Mouse (Mus musculus) kidney, adult 11 months (tissue): ENCODE measurements at regions not wholly inside any gene's neighbourhood (a gene's known extent, or its start where the extent isn't known, plus 50 kb on each side); places are given as distances from the start of the nearest gene placed in this dataset.
"Not testable (repeated sequence)": the region's sequence is repeated elsewhere in the genome, so short reads cannot be mapped to it uniquely, and the experiment has no call there.

Experiments
- DNase-seq: peaks from one replicate; pipeline ENCODE4 v3.0.0; 2022

DNA sequence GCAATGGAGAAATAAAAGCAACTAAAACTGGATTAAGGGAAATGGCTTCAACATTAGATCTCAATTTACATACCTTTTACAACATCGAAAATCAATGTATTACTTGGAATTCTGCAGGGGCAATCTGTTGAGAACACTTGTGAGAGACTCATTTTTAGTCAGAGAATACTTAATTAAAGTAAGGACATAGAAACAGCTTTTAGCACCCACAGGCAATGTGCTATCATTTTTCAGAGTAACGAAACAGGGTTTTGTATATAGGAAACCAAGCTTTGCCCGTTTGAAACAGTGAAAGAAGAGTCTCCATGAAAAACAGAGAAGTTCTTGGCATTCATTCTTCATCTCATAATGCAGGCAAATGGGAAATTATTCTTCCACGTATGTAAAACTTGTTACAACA is 196.4 kb downstream of the Tdrd3 start:
- DNase-seq = no peak

DNA sequence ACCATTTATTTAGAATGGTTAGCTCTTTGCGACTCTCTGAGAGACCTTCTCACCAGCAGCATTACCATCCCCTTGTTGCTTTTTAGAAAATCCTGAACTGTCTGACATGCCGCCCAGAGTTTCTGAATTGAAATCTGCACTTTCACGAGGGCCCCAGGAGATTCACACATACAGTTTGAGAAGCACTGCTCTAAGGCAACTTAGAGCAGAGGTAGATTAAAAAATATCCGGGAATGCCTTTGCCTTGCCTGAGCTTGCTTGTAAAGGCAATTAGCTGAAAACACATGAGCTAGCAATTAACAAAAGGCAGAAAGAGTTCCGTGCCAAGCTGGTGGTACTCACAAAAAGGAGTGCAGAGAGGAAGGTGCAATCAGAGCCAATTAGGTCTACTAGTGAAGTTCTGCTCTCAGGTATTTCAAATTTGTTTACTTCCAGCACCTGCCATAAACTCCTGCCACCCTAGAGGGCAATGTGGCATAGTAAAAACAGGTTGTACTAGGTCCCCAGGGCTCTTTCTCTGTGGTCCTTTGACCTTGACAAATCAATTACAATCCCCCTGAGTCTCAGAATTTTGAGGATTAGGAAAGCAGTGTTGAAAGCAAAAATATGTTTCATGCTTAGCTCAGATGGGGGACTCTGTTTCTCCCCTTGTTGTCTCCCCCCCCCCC is 203.1 kb downstream of the Tdrd3 start:
- DNase-seq = peak; percentile 4

DNA sequence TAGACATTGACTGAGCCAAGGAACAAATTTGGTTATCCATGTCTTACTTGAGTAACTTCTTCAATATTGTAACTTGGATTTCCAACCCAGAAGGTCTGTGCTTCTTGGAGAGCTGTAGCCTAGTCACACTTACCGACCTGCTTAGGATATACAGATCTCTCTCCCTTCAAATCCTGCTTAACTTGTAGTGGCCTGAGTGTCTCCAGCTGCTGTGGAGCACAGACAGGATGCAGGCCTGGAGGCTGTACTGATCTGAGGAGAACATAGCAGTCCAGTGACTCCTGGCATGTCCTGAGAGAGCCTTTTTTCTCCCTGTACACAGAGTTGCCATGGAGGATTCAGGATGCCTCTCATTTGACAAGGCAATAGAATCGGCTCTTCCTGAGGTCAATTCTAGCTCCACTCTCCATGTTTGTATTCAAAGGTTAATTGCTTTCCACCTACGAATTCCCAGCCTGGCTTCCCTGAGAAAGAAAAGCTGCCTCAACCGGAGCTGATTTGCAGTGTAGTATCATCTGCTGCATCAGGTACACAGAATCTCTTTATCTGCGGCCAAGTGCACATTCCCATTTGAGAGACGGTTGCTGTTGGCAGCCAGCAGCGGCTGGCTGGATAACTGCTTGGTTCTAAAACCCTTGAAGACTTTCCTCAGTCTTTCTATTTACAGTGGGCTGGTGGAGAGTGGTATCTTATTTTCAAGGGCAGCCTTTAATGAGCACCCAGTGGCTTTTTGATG is 214.8 kb downstream of the Tdrd3 start:
- no peak for DNase-seq

DNA sequence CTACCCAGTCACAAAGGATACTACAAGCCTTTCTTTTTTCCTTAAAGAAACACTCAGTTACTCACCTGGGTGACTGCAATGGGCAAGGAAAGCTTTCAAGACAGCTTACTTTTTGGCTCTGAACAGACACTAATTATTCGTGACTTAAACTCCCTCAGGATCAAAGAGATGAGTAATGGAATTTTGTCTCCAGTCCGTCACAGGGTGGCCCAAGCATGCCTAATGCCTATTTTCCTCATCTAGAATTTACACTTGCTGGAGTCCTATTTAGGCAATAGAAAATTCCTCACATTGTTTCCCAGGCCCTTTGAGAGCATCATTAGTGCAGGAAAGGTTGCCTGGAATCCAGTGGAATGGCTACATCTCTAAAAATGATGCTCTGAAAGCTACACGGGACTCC is 218.2 kb downstream of the Tdrd3 start:
- no peak for DNase-seq

DNA sequence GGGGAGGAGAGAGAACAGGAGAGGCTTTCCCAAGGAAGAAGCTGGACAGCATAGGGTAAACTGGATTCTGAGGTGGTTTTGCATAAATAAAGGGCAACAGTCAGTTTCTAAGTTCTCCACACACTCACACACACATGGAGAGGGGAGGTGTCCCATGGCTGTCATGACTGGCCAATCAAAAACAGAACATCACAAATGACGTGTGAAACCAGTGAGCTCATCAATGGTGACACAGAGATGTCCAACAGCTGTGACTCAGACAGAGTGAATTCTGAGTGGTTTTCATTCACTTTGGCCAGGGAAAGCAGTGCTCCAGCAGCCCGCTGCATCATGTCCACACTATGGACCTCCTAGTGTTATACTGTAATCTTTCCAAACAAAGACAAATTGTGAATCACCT is 220.7 kb downstream of the Tdrd3 start:
- no peak for DNase-seq

DNA sequence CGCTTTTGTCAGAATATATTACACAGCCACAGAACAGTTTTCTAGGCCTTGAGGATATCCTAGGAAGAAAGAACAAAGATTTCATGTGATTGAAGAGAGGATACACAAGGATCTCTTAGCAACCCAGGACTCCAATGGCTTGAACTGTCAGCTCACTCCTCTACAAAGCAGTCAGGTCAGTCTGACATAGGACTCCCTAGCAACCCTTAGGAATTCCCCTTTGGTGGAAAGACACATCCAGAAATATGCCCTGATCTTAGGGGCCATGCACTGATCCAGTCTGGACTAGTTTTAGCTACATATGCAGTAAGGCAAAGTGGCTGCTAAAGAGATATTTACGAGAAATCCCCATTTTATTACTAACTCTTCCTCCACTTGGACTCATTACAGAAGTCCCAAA is 251.5 kb downstream of the Tdrd3 start:
- DNase-seq = no peak

DNA sequence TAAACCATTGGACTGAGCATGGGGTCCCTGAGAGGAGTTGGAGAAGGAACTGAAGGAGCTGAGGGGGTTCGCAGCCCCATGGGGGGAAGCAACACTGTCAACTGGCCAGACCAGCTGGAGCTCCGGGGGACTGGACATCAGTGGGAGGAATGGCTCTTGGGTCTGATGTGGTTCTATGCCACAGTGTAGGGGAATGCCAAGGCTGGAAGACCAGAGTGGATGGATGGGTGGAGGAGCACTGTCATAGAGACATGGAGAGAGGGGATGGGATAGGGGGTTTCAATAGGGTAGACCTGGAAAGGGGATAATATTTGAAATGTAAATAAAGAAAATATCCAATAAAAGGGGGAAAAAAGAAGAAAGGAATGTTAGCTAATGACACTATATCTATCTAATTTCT is 253.1 kb downstream of the Tdrd3 start:
- no peak for DNase-seq

DNA sequence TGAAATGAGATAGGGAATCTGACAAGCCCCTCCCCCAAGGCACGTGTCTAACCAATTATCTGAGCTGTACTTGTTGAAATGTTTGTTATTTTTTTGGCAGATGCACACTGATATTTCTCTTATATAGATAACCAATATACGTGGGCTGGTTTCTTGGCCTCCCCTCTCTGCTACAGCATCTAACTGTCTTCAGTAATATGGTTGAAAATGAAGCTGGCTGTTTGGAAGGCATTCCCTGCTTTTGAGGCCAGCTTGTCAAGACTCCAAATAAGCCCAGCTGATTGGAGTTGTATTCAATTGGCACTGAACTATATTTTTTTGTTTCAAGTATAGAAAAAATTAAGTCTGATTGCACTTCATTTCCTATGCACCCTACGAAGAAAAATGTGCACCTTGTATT is 264.3 kb downstream of the Tdrd3 start:
- DNase-seq = no peak

DNA sequence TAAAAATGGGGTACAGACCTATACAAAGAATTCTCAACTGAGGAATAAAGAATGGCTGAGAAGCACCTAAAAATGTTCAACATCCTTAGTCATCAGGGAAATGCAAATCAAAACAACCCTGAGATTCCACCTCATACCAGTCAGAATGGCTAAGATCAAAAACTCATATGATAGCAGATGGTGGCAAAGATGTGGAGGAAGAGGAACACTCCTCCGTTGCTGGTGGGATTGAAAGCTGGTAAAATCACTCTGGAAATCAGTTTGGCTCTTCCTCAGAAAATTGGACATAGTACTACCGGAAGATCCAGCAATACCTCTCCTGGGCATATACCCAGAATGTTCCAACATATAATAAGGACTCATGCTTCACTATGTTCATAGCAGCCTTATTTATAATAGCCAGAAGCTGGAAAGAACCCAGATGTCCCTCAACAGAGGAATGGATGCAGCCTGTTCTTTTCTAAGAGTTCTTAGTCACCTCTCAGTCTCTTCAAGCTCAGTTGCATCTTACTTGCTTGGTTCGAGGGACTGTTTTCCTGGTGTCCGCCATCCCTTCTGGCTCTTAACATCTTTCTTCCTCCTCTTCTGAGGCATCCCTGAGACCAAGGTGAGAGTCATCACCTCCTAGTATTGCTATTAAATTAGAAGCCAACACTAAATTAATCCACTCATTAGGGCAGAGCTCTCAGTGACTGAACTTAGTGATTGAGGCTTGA is 266.8 kb downstream of the Tdrd3 start:
- DNase-seq = not testable (repeated sequence)

DNA sequence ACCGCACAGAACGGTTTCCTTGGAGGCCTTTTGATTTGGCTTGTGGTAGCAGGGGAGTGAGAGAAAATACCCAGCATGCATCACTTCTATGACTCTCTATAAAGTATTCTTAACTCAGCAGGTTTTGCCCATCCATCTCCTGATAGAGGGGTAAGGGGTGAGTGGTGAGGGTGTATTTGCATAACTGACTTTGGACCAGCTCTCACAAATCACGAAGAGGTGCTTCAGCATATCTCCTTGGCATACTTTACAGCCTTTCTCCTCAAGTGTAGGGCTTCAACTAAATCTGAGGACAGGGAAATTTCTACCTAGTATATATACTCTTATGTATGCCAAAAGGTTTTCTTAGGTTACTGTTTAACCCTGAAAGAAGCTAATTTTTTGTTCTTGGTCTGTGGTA is 273.4 kb downstream of the Tdrd3 start:
- DNase-seq = no peak

DNA sequence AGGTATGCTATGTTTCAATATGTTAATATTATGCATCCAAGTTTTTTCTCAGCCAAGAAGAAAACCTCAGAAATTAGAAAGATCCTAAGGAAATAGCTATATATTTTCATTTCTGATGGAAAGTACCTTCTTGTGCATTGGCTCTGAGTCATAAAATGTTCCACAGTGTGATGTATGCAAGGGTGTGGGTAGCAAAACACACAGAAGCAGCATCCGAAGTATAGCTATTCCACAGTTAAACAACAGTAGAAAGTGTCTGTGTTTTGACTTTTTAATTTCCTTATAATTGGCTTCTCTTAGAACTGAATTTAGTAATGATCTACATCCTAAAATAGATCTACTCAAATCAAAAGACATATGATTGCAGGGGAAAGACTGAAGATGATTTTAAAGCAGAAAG is 320.0 kb downstream of the Tdrd3 start:
- DNase-seq = no peak

DNA sequence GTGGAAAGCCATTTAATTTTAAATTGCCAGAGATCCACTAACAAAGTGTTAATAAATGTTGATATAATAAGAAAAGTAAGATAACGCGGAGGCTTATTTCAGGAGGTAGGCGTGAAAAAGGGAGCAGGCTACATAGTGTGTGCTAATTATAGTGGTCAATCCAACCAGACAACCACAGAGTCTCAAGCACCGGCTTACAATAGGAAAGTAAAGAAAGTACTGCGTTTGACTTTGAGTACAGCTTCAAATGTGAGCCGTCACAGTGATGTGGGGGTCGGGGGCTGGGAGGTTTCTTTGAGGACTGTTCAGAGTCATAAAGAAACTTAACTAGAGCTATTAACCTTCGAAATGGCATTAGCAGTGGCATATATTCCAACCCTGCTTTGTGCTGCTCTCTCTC is 329.1 kb downstream of the Tdrd3 start:
- no peak for DNase-seq

DNA sequence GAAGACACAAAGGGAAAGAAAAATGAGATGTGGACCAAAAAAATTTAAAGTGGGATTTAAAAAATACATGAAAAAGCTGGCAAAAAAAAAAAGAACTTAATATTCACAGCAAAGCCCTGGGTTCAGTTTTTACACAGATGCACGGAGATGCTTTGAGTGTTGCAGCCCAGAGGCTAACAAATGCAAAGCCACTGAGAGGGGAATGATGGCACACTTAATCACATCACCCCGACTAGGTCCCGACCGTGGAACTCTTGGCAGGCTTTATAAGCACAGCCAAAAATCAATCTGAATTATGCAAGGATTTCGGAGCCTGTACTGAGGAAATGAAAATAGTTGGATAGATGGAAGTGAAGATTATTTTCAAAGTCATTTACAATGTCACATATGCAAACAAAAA is 329.6 kb downstream of the Tdrd3 start:
- DNase-seq = no peak

DNA sequence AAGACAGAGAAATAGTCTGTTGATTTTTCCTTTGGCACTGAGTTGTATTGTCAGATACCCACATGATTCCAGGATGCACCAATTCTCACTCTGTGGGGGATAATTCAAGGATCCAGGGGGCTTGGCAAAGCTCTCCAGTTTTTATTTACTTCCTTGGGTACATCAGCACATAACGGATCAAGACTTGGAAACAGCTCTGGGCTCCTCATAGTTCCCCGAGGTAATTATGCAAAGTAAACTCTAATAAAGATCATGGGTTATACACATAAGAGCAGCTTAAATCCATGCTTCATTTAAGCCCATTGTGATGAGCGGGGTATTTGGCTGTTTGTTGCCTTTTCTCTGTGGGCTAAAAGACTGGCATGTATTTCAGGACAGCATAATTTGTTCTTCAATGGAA is 332.6 kb downstream of the Tdrd3 start:
- DNase-seq = no peak

DNA sequence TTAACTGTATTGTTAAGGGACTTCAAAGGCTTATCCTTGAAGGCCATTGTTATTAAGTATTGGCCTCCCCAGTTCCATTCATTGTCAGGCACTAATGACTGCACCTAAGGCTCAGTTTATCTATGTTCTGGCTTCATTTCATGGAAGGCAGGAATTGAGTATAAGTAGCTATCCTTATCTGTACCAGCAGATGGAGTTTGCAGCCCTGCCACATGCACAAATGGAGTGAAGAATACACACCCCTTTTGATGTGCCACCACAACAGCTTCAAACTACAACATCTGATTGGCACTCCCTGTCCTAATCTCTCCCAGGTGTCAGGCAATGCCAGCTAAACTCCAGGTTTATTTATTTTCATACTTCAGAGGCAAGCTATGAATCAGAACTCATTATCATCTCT is 333.3 kb downstream of the Tdrd3 start:
- no peak for DNase-seq

DNA sequence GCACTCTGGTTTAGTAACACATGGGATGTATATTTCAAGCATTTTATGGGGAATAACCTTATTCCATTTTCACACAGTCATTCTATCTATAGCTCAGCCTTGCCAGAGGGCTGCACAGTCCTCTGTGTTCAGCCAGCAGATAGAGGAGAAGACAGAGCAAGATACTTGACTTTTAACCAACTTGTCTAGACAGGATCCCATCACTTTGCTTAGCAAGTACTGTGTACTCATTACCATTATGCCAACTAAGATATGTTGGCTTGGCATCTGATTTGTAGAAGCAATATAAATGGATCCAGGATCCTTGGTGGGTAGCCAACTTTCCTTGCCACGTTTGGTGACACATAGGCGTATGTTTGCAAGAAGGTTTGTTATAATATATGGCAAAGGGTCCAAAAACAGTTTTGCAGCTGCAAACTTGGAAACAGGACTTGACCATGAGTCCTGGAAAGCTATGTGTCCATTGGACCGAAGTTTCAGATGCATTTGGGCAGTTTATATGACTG is 334.3 kb downstream of the Tdrd3 start:
- DNase-seq = no peak

DNA sequence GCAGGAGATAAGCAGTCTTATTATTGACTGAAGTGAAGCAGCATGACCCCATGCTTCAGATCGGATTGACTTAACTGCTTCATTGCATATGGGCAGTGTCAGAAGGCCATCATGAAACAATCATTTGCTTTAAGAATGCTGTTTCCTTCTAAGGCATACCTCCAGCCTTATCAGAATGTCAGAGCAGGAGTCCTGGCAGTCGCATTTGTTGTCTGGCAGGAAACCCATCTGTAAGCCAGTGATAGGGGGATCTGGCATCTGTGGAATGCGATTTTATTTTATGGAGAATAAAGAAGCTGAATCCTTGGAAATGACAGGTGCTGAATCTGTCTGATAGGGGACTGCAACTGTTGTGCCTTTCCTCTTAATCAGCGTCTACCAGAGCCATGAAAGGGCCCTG is 338.3 kb downstream of the Tdrd3 start:
- DNase-seq = no peak

DNA sequence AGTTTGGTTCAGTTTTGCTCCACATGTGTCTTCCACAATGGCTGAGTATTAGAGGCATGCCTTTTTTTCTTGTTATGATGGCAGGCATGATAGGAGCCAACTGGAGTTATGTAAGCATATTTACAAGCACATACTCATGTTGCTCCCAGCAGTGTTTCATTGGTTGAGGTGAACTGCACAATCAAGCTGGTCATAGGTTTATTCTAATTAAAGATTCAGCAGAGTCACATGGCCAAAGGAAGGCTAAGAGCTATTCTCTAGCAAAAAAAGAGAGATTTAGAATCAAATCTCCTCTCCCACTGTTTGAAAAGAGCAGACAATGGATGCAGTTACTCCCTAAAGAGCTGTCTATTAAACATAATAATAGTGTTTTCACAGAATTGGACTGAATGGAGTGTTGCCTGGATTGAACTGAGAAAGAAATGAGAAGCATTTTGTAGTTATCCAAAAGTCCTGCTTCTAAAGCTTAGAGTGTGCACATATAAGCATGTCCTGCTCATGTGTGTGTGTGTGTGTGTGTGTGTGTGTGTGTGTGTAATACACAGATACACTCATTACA is 359.0 kb downstream of the Tdrd3 start:
- DNase-seq = no peak

DNA sequence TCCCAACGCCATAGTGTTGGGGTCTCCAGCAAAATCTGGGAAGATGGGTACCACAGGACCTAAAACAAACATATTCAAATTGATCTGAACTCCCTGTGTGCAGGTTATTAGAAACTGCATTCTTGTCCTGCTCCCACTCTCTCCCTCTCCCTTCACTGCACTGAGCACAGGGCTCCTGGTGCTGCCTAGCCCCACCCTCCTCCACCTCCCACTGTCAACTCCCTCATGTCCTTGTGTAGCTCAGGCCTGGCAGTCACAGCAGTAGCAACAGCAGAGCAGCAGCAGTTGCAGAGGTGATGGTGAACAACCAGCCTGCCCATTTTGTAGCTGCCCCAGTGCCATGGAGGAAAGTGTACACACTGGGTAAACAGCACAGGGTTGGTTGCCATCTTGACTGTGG is 383.4 kb downstream of the Tdrd3 start:
- no peak for DNase-seq

DNA sequence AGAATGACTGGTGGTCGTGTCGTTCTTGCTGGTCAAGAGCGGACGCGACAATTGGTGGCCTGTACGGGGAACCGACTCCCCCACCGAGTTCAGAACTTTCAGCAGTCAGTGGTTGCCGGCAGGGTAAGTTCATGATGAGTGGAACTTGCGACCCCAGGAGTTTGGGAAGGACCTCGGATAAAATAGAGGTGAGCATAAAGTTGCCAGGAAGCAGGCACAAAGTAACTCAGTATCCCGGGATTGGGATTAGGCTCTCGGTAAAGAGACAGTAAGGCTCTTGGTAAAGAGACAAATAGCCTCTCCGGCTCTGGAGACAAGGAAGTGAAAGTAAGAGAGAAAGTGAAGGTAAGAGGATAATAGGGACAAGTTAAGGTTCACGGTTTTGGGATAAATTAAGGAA is 393.2 kb downstream of the Tdrd3 start:
- DNase-seq = peak; percentile 3

DNA sequence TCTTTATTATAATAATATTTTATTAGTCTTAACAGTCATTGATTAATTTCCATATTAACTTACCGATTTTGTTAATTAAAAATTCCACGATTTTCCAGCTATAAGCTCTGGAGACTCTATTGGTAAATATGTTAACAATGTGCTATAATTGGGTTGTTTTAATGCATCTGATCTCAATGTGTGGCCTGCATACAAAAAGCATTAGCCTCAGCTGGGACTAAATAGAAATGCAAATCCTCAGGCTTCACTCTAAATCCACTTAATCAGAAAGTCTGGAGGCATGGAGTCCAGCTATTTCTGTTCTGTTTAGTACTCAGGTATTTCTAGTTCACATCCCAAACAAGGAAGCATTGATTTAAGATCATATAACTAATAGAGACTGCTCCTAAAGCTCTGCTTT is 427.7 kb downstream of the Tdrd3 start:
- no peak for DNase-seq

DNA sequence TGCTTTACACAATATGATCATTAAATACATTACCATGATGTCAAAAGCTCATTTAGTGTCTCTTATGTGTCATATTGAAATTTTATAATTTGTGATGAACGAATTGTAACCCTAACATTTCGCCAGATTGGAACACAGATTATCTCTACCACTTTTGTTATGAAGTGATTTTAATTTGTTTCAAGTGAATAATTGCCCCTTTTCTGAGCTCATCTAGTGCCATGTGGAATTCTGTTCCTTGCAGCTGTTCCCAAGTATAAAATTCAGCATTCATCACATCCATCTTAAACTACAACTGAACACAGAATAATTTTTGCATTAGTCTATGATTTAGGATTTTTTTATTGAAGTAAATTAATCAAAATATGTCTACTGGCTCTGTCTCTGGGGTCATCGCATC is 445.0 kb downstream of the Tdrd3 start:
- no peak for DNase-seq

DNA sequence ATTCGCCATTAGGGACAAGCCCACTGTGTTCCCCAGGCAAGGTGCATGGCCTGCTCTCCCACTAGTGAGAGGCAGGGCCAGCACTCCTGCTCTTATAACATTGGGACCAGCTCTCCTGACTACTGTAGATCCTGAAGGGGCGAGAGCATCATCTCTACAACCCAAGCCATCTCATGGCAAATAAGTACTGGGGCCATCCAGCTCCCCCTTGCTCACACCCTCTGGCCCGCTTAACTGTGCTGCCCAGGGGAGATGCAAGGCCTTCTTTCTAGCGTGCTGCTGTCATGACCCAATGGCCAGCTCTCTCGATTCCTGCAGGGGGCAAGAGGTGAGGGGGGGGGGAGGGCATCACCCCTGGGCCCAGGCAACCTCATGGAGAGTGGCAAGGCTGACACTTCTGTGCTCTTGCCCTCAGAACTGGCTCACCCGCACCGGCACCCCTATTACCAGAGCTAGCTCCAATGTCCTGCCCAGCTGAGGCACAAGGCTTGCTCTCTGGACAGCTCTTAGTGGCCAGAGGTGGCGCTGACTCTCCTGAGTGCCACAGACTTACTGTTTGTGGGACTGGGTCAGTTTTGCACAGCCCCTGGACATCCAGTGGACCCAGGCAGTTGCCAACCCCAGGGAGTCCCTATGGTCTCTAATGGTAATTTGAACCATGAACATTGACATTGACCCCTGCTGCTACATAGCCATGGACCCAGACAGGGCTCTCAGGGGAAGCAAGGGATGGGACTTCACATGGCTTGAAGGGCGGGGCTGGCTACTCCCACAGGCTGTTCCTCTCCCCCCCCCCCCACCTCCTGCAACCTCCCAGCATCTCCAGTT is 448.2 kb downstream of the Tdrd3 start:
- no peak for DNase-seq
